Mouse (Mus musculus) spleen, postnatal 14 days (tissue): ENCODE results near the gene Fhit.

Experiments
- DNase-seq, 2 experiments: peaks; one replicate each; pipeline ENCODE4 v3.0.0; 2021 to 2022; ENCODE audit warnings: low spot score in 2 of 2

The Fhit gene

DNA sequence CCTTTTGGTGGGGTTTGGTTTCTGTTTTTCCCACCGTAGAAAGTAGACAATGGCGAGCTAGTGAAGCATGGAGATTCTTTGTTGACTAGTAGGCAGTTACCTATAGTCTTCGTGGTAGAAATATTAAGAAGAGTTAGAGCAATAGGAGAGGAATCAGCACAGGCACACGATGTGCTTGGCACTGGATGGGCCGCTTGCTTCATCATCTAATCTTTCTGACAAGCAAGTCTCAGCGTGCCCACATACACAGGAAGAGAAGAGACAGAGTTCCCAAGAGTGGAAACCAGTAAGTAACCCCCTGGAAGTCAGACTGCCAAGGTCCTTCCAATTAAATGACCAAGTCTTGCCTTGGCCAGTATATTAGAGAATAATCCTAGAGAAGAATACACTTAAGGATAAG, 797.6 kb downstream of the Fhit start:
- no peak for DNase-seq

DNA sequence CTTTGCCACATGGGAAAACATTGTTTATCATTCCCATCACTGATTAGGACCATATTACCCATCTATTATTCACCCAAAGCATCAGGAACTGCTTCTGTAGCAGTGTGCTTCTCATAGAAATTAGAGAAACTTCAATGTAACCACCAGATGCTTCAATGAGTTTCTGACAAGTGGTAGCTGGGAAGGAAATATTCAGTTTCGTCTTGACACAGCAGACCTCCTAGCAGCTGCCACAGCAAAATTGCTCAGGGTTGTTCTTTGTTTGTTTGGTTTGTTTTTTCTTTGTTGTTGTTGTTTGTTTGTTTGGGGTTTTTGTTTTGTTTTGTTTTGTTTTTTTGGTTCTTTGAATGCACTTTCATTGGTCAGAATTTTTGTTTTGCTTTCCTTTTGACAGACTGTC, 798.5 kb downstream of the Fhit start:
- DNase-seq: no peak

DNA sequence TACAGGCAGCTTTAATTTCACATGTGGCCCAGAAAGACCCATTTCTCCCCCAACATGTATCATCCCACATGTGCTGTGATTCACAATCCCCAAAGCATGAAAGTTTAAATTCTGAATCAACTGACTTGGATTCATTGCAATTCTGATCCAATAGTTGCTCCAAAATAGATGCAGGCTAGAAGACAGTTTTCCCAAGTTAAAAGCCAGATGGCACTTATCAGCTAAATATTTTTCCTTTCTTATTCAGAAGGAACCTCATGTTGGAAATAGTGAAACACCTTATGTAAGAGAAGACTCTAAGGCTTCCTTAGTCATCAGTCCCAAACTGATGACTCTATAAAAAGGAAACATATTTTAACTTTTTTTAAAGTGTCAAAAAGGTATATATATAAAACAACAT, 815.9 kb downstream of the Fhit start:
- DNase-seq: no peak

DNA sequence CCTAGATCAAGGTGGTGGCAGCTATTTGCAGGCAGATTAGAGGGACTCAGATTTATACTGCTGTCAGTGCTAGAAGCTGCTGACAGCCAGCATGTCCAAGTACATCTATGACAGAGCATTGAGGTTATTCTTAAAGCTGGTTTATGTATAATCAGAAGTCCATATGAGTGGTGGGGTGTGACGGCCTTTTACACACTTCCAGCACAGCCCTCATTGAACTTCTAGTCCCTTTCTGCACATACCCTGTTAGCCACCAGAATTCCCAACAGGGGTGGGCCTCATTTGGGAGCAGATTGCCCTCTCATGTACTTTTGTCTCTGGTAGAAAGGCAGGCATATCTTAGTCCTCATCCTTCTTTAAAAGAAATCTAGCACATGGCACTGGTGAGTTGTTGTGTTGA, 817.8 kb downstream of the Fhit start:
- no peak for DNase-seq

DNA sequence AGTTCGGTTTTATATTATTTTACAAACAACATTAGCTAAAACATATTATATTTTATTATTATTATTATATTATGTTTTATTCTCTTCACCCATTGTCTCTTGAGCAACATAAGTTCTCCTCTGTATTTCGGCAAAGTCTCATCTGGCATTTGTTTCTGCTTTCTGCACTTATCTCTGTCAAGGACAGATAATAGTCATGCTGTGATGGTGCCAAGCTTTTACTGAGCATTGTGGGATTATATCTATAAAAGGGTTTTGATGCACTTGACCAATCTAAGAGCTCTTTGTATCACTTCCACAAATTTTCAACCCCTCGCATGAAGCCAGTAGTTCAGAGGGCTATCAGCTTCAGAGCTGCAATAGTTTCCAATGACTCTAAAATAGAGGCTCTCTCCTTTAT, 845.1 kb downstream of the Fhit start:
- no peak for DNase-seq

DNA sequence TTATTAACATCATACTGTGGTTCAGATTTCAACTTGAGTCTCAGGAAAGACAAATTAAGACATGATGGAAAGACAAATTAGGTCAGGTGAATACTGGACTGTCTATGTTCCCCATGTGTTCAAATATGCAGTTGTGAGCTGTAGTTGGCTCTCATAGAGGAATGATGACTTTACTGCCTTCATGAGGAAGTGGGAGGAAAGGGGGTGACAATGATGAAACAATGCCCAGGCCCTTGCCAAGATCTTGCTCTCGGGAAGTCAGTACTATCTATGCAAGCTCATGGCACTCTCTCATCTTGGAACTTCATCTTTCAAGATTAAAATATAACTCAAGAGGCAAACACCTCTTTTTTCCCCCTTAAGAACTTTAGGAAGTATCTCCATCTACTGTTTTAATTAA, 849.6 kb downstream of the Fhit start:
- DNase-seq: no peak

DNA sequence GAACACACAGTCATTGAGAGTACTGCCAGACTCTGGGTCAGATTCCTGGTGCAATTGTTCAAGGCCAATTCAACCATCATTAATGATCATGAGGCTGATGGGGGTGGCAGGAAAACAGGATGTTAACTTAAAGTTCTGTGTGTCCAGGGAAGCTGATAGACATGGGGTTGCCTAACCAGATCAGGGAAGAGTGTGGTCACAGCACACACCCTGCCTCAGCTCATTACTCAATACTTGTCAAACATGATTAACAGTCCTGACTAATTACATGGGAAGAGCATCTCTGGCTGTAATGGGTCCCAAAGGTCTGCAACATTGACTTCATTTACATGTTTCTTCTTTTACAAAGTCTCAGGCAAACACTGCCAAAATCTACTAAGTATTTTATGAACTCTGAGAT, 856.5 kb downstream of the Fhit start:
- DNase-seq: no peak

DNA sequence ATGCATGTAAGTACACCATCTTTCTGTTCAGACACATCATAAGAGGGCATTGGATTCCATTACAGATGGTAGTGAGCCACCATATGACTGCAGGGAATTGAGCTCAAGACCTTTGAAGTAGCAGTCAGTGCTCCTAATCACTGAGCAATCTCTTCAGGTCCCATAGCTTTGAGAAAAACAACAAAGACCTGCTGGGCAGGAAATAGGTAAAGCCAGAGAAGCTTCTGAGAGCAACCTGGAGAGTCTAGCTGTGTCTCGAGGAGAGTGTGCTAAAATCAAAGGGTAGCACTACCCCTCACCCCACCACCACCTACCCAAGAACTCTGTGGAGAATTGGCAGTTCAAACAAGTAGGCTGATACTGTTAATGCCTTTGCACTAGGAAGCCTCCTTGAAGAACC, 860.3 kb downstream of the Fhit start:
- DNase-seq: no peak

DNA sequence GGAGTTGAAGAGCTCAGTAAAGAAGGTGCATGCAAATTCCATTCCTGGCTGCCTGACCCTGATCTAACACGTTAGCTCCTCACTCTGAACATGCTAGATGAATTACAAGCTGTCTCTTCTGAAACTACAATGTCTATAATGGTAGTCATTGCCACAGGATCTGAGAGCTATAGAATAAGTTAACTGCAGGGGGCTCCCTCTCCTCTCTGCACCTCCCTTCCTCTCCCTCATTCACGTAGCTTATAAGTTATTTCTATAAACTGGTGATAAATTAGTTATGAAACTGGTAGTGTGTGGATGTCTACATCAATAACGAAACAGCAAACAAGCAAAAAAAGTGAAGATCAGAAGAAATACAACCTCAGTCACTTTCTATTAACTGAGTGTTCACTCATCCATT, 860.9 kb downstream of the Fhit start:
- DNase-seq: no peak

DNA sequence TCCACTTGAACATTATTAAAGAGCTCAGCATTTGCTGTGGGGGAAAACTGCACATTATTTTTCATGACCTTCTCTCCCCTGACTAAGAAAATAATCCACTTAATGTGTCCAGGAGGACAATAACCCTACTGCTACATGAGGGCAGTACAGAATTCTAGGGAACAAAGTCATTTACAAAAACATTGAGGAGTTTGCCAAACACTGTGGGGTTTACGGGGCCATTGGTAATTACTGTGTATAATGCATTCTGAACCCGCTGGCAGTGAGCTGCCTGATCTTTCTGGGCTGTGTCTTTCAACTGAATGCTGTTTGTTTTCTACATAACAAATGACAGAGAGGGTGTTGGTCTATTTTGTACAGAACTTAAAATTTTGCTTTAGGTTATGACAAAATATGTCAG, 862.8 kb downstream of the Fhit start:
- no peak for DNase-seq

DNA sequence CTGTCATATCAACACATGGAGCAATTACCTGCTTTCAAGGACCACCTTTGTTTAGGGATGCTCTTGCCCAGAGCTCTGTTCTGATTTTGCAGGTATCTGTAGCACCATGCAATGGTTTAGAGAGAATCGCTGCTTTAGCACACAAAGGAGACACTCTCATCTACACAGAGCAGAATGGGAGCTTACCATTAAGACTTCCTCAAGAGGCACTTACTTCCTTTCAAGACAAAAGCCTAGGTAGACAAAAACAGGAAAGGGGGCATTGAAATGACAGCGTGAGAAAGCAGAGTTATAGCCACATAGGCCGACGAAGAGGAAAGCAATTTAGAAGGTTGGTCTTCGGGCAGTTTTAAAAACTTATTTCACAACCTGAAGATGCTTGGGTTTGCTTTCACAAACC, 872.8 kb downstream of the Fhit start:
- no peak for DNase-seq

DNA sequence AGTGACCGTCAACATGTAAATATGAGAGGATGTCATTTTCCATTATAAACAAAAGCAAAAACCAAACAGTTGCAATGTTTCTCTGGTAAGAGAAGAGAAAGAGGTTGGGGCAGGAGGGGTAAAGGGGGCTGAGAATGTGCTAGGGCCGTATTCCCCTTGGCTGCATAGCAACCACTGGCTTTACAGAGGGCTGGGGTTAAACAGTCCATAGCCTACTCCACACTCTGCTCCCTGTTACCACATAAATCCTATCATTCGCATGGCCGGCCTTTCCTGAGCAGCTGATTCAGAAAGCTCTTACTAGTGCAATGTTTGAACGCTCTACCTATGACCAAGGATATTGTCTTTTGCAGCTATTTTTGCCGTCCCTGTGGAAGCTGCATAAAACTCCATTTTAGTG, 875.8 kb downstream of the Fhit start:
- no peak for DNase-seq

DNA sequence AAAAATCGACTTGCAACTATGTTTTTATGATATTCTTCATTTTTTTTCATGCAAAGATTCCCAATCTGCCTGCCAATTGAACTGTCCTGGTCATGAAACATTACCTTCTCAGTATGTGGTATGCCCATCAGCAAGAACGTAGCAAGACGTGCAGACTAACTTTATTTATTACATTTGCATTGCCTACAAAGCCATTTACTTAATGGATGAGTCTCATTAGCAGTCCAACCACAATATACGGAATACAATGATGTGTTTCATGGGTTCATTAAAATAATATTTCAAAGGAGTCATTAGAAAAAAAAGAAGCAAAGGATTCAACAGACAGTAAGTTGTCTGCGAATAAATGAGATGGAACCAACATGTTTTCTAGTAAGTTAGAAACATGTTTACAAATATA, 933.1 kb downstream of the Fhit start:
- no peak for DNase-seq

DNA sequence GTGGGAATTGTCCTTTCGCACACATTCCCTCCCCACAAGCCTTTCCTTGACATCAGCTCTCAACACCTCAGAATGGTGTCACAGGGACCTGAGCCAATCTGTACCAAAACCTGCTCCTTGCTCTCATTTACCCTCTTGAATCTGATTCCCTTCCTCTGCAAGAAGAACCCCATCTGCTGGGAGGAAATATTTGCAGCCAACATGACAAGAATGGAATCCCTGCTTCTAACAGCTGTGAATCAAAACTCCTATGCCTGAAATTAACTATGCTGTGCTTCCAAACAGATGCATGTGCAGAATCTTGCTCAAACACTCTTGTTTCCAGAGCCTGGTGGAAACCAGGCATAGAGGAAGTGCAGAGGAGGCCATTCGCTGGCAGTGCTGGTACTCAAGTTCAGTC, 940.0 kb downstream of the Fhit start:
- no peak for DNase-seq

DNA sequence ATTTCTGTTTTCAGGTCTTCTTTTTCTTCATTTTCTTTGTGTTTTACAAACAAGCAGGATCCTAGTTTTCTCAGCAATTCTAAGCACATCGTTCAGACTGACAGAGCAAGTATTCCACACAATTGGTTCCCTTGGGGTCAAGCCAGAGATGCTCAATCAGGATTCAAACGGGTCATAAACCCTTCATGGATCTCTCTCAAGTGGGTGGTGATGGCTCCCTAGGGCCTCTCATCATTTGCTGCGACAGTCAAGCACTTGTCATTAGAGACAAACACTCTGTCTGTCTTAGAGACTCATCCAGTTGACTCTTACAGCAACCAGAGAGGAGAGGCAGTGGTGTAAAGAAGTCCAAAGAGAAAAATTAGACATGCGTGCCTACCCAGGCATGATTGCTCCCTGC, 948.6 kb downstream of the Fhit start:
- no peak for DNase-seq

DNA sequence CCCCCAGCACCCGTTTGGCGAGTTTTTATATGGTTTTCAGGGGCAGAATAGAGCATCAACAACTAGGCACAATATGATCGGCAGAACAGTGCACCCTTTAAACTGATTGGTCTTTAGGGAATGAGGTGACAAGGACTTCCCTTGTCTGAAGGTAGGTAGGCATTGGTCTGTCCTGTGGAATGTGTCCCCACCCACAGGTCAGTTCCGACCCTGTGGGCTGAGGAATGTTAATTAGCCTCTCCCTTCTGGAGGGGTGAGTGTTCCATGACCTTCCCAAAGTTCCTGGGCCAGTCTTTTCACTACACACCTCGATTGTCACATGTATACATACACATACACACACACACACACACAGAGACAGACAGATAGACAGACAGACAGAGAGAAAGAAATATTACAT, 950.7 kb downstream of the Fhit start:
- DNase-seq: no peak

DNA sequence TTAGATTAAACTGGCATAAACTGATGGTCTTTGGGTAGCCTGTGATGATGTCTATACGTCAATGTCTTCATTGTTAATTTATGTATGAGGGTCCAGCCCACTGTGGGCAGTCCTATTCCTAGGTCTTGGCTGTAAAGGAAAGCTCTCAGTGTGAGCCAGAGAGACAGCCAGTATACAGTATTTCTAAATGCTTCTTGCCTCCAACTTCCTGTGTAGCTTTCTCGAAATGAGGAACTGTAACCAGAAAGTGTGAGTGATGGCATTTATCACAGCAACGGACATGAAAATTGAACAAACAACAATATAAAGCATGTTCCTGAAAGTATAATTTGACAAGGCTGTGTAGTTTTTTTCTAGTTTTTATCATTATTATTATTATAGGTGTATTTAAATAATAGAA, 952.8 kb downstream of the Fhit start:
- DNase-seq: no peak

DNA sequence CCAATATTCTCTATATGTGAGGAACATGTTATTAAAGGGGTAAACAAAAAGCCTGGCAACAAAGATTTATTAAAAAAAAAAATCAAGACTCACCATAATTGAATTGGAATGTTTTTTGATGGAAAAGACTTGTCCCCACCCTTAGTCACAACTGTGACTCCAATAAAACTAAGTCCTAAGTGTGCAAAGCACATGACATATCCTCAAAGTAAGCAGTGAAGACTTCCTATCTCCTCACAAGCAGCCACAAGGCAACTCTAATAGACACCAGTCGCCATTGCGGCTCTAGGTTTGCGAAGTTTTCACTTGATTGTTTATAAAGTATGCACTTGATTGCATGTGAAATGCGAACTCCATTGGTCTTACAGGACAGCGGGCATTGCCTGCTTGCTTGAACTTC, 956.1 kb downstream of the Fhit start:
- DNase-seq: no peak

DNA sequence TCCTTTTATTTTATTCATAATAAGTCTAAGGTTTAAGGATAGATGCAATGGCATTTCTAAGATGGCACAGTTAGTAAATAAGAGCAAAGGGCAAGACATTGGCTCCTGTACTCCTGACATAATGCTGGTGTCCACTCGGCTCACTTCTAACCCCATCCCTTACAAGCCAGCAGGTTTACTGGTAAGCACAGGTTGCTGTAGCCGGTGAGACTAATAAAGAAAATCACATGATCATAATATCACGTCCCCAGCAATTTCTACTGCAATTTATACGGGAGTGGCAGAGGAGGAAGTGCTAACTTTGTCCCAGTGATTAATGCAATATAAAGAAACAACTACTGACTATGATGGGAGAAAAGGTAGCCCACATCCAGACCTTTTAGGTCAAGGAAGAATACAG, 956.5 kb downstream of the Fhit start:
- DNase-seq: no peak

DNA sequence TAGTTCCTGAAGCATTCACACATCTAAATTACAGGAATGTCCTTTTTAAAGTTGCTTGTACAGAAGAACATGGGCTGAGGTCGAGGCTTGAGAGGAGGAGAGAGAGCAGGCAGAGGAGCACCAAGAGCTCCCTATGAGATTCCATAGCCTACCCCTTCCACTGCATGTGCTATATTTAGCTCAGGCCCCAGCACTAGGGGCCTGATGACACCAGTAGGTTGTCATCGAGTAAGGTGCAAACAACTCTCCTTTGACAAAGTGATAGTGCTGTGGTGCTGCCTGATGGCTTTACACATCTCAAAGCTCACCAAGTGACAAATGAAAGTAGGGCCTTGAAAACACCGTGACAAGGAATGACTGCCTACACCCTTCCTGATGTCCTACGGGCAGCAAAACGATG, 967.7 kb downstream of the Fhit start:
- no peak for DNase-seq

DNA sequence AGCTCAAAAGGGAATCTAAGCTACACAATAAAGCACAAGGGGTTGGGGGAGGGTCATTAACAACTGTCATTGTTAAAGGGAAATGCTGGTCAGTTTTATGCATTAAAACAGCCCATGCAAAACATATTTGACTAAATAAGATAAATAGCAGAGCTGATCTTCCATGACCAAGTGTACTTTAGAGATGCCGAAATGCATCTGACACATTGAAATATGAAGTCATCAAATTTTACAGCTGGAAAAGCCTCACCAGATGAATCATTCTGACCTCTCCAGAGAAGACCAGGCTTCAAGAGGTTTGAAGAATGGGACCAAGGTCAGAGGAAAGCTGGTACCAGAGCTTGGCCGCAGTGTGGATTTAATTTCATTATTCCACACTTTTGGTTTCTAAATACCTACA, 990.1 kb downstream of the Fhit start:
- no peak for DNase-seq

DNA sequence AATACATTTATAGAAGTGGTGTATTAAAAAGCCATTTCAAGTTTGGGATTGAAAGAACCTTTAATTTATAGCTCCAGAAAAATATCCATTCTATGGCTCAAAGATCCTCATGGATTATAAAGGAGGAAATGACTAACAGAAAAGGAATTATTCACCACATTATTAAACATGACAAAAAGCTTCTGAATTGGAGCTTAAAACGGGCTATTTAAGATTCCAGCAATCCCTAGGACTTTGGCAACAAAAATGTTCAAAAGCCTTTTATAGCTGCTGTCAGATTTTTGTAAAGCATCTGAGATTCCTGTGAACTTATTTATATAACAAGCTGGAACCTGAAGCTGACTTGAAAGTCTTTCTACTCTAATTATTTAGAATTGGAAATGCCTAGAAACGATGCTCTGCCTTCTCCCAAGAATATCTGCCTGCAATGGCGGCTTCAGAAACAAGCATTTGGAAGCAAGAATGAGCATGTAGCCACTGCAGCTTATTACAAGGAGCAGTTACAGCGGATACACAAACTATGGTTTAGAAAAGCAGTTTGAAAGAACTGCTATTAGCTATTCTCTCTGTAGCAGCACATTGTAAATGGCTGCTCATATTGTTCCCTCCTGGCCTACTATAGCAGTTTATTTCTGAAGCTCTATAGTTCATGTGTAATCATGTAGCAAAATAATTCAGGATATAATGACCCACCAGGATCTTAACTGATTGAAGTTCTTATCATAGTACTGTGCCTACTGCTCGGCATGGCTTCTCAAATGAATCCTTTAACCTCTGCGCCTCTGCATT, 995.0 kb downstream of the Fhit start:
- no peak for DNase-seq

DNA sequence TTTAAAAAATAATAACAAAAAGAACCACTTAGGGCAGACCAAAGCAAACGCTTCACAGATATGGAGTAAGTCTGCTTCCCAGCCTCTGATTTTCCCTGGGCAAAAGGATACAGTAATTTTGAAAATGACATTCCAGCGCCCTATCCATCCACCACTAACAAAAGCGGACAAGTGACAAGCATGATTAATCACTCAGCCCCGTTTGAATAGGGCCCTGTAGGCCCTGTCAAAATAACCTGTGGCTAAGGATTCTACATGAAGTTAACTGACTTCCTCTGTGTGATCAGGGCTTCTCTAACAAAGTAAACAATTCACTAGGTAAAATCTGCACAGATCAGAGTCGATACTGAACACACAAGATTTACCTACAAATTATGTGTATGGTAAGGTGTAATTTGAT, 1012.0 kb downstream of the Fhit start:
- DNase-seq: no peak

DNA sequence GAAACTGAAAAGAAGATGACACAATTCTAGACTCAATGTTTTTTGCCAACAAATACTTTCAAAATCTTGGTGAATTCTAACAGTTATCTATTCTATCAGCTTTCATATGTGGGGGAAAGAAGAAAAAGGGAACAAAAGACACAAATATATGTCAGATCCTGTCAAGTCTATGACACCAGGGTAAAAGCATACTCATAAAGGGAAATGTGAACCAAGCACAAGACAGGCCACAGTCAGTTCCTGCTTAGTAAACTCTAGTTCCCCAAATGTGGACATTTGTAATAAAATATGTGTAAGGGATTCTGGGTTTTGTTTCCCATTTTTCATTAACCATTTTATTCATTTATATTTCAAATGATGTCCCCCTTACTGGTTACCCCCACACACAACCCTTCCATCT, 1022.5 kb downstream of the Fhit start:
- no peak for DNase-seq
